Mouse (Mus musculus): ENCODE data around the gene Kcnh1.

- TF ChIP-seq POLR2A (IDR thresholded peaks at IDR 0.05; ENCODE audit: insufficient read depth, low read length) (no peak), CTCF (IDR thresholded peaks at IDR 0.05; ENCODE audit: low read depth, low read length) (no peak), EP300 (IDR thresholded peaks at IDR 0.05; ENCODE audit: insufficient read depth, low read depth, low read length) (no peak)
These were observed 212.5 kb downstream of the Kcnh1 start for GRCm38 (mm10) chr1:192402911-192403704.

All from ES-Bruce4 (cell line).